Mouse (Mus musculus) heart, adult 2 months (tissue): ENCODE data around the gene Rprd1b. TPM values are rescaled to one million over a fixed set of nuclear protein-coding genes. Genes with fewer than 3 reads are reported as not detected.
"Not testable (repeated sequence)": the region's sequence is repeated elsewhere in the genome, so short reads cannot be mapped to it uniquely, and the experiment has no call there.

Experiments
- DNase-seq, 2 experiments: peaks; one replicate each; pipeline ENCODE4 v3.0.0; 2021
- H3K27ac ChIP-seq: fragments of 200-600 bp; 2 replicates; pipeline ENCODE4 v1.8.1; 2022
- H3K27me3 ChIP-seq: fragments of 200-500 bp; 2 replicates; pipeline ENCODE4 v1.6.1; 2012; ENCODE audit warnings: mild to moderate bottlenecking, low read length, inconsistent platforms, mixed read lengths; ENCODE audit not compliant: control insufficient read depth, insufficient read depth
- H3K36me3 ChIP-seq: fragments of 200-500 bp; 2 replicates; pipeline ENCODE4 v1.6.1; 2012; ENCODE audit warnings: low read length, inconsistent platforms; ENCODE audit not compliant: control insufficient read depth, insufficient read depth
- H3K4me1 ChIP-seq: fragments of 200-500 bp; 2 replicates; pipeline ENCODE4 v1.6.1; 2011; ENCODE audit warnings: low read length; ENCODE audit not compliant: control insufficient read depth, insufficient read depth
- H3K4me3 ChIP-seq: fragments of 200-600 bp; 2 replicates; pipeline ENCODE4 v1.8.1; 2022
- H3K79me2 ChIP-seq: fragments of 200-500 bp; replicated peaks from 2 replicates; pipeline ENCODE4 v1.6.1; 2012; ENCODE audit warnings: mild to moderate bottlenecking, inconsistent platforms, low read length, moderate library complexity, mixed read lengths; ENCODE audit not compliant: control insufficient read depth, insufficient read depth
- H3K9ac ChIP-seq: fragments of 200-500 bp; 2 replicates; pipeline ENCODE4 v1.6.1; 2012; ENCODE audit warnings: low read depth, mild to moderate bottlenecking, control low read depth, inconsistent platforms, low read length, mixed read lengths
- CTCF ChIP-seq: fragments of 200-600 bp; IDR thresholded peaks from 2 replicates; pipeline ENCODE4 v1.8.1; 2022; ENCODE audit warnings: antibody characterized with exemption, mild to moderate bottlenecking, moderate library complexity
- EP300 ChIP-seq: fragments of 200-500 bp; IDR thresholded peaks from 2 replicates; pipeline ENCODE4 v1.6.1; 2011; ENCODE audit warnings: low read depth, low read length, control low read depth; ENCODE audit not compliant: insufficient read depth
- POLR2A ChIP-seq: fragments of 200-500 bp; IDR thresholded peaks from 2 replicates; pipeline ENCODE4 v1.6.1; 2011; ENCODE audit warnings: mild to moderate bottlenecking, low read depth, low read length, control low read depth; ENCODE audit not compliant: insufficient read depth
- WGBS: fragments of 180-500 bp; shearing (Covaris S2); methylation state at CpG from one replicate; pipeline ENCODE4 v1.1.7; 2018; 5-methylcytosine and 5-hydroxymethylcytosine counted together
- intact Hi-C: fragments of 180-260 bp; cut with DNase I; formaldehyde crosslinking; loops from one replicate; pipeline ENCODE4 v1.15.1; 2025
- polyA plus RNA-seq: library from polyadenylated mRNA; depleted of rRNA; stranded (reverse); fragments of >200 nt; gene quantifications from 2 replicates; pipeline ENCODE4 v1.2.3, GENCODE M21; 2012
- total RNA-seq, 2 experiments: library from RNA; stranded (reverse); gene quantifications; 2 replicates each; pipeline ENCODE4 v1.2.3; 2021

The Rprd1b gene
- total and polyA plus RNA-seq, 3 experiments, result 15.9 to 33.5 (median 32.9) TPM

- H3K9ac ChIP-seq, result no peak overlapping the region
- H3K27me3 ChIP-seq, result no peaks in the 10 kb centered on the region
- intact Hi-C loops, result loop anchor here (10.0 kb wide), 1 partner anchor 301 kb away; no protein-coding TSS in a partner anchor
- no peaks in the 10 kb centered on the region for H3K79me2 ChIP-seq
- no peak overlapping the region for H3K27ac ChIP-seq
- peaks cover 10% of the 10 kb centered on the region for H3K36me3 ChIP-seq
- 90% methylated on average over 8 of the region's 8 CpGs for WGBS
- H3K4me3 ChIP-seq, result no peak overlapping the region
- no peak for DNase-seq
- peaks cover 1% of the 10 kb centered on the region; the same call in 1 of the 2 replicates for H3K4me1 ChIP-seq
- no peak for TF ChIP-seq POLR2A
- TF ChIP-seq EP300, result no peak
- no peak for TF ChIP-seq CTCF
Measured at GRCm38 (mm10) chr2:158043504-158043903, 15.2 kb downstream of the Rprd1b start.

GRCm38 (mm10) chr2:158046186-158046585, 17.9 kb downstream of the Rprd1b start:
- DNase-seq, result no peak
- no peaks in the 10 kb centered on the region for H3K79me2 ChIP-seq
- peaks cover 2% of the 10 kb centered on the region; the same call in 1 of the 2 replicates for H3K36me3 ChIP-seq
- TF ChIP-seq CTCF (no peak), EP300 (no peak), POLR2A (no peak)
- no peak overlapping the region for H3K9ac ChIP-seq
- no peak overlapping the region for H3K4me3 ChIP-seq
- no peak overlapping the region for H3K27ac ChIP-seq
- intact Hi-C loops, result loop anchor here (5.0 to 10.0 kb wide), 2 partner anchors 101 to 299 kb away; partner anchors contain the start of gene Tgm2
- H3K27me3 ChIP-seq, result no peaks in the 10 kb centered on the region
- no peaks in the 10 kb centered on the region for H3K4me1 ChIP-seq
- 68% methylated on average over 4 of the region's 4 CpGs for WGBS

- DNase-seq, result peak; percentile 40 to 47
- no peak overlapping the region for H3K4me3 ChIP-seq
- 53% methylated on average over 3 of the region's 3 CpGs for WGBS
- TF ChIP-seq CTCF (peak; percentile 86), POLR2A (no peak), EP300 (0 out of 2 replicates have a peak, but pooled peaks have one; percentile 14)
- H3K9ac ChIP-seq, result no peak overlapping the region
- peaks cover 2% of the 10 kb centered on the region; the same call in 1 of the 2 replicates for H3K36me3 ChIP-seq
- no peaks in the 10 kb centered on the region for H3K27me3 ChIP-seq
- no peaks in the 10 kb centered on the region for H3K79me2 ChIP-seq
- intact Hi-C loops, result loop anchor here (1.0 to 10.0 kb wide), 3 partner anchors 99 to 297 kb away; partner anchors contain the start of gene Tgm2
- H3K4me1 ChIP-seq, result no peaks in the 10 kb centered on the region
- H3K27ac ChIP-seq, result no peak overlapping the region
Measured at GRCm38 (mm10) chr2:158047903-158048302, 19.6 kb downstream of the Rprd1b start.

GRCm38 (mm10) chr2:158048718-158049117, 20.4 kb downstream of the Rprd1b start:
- H3K36me3 ChIP-seq, result peaks cover 2% of the 10 kb centered on the region; the same call in 1 of the 2 replicates
- H3K4me3 ChIP-seq, result no peak overlapping the region
- no peak overlapping the region for H3K27ac ChIP-seq
- H3K4me1 ChIP-seq, result no peaks in the 10 kb centered on the region
- DNase-seq, result no peak
- no peaks in the 10 kb centered on the region for H3K79me2 ChIP-seq
- no peak overlapping the region for H3K9ac ChIP-seq
- WGBS, result 100% methylated on average over 1 of the region's 1 CpGs
- H3K27me3 ChIP-seq, result no peaks in the 10 kb centered on the region
- TF ChIP-seq POLR2A, result no peak
- no peak for TF ChIP-seq CTCF
- TF ChIP-seq EP300, result no peak
- intact Hi-C loops, result loop anchor here (1.0 to 10.0 kb wide), 3 partner anchors 99 to 296 kb away; partner anchors contain the start of gene Tgm2

- H3K27me3 ChIP-seq, result no peaks in the 10 kb centered on the region
- no peaks in the 10 kb centered on the region for H3K4me1 ChIP-seq
- no peak for DNase-seq
- H3K79me2 ChIP-seq, result no peaks in the 10 kb centered on the region
- H3K4me3 ChIP-seq, result no peak overlapping the region
- WGBS, result 93% methylated on average over 8 of the region's 8 CpGs
- intact Hi-C loops, result no loop called here
- no peak overlapping the region for H3K27ac ChIP-seq
- no peak overlapping the region for H3K9ac ChIP-seq
- TF ChIP-seq EP300, result no peak
- no peak for TF ChIP-seq CTCF
- no peak for TF ChIP-seq POLR2A
- H3K36me3 ChIP-seq, result no peaks in the 10 kb centered on the region
Measured at GRCm38 (mm10) chr2:158050116-158050515, 21.8 kb downstream of the Rprd1b start.

- Histone ChIP-seq H3K36me3 (peaks cover 2% of the 10 kb centered on the region; the same call in 1 of the 2 replicates), H3K79me2 (no peaks in the 10 kb centered on the region), H3K27ac (no peak overlapping the region), H3K27me3 (no peaks in the 10 kb centered on the region), H3K9ac (no peak overlapping the region), H3K4me1 (no peaks in the 10 kb centered on the region), H3K4me3 (no peak overlapping the region)
- no peak for TF ChIP-seq CTCF
- intact Hi-C loops, result no loop called here
- 87% methylated on average over 3 of the region's 3 CpGs for WGBS
- DNase-seq, result no peak
Measured at GRCm38 (mm10) chr2:158054596-158054995, 26.3 kb downstream of the Rprd1b start.

- intact Hi-C loops, H3K27ac ChIP-seq, H3K27me3 ChIP-seq, H3K4me1 ChIP-seq, H3K4me3 ChIP-seq, H3K9ac ChIP-seq, H3K36me3 ChIP-seq, DNase-seq, H3K79me2 ChIP-seq: not testable (repeated sequence)
- 93% methylated on average over 8 of the region's 8 CpGs for WGBS
Measured at GRCm38 (mm10) chr2:158055383-158055782, 27.1 kb downstream of the Rprd1b start.
